Mouse (Mus musculus): Measurements from ENCODE around the gene Calcb. TPM values are rescaled to one million over a fixed set of nuclear protein-coding genes. Genes with fewer than 3 reads are reported as not detected.
A peak's percentile ranks its signal among the peaks of the same experiment; 100 is the strongest.

Calcb gene
- total RNA-seq, 2 experiments from 2014 or later: 0.38 to 1.1 TPM

- intact Hi-C loops (cut with DNase I): no loop called here
- DNase-seq: no peak
These were observed 29.2 kb downstream of the Calcb start for GRCm38 (mm10) chr7:114747596-114747995.

GRCm38 (mm10) chr7:114748239-114748638 is 29.8 kb downstream of the Calcb start:
- DNase-seq: no peak
- intact Hi-C loops (cut with DNase I): no loop called here

GRCm38 (mm10) chr7:114753471-114753870 is 35.0 kb downstream of the Calcb start:
- intact Hi-C loops (cut with DNase I): no loop called here
- no peak for DNase-seq

GRCm38 (mm10) chr7:114754196-114754595 is 35.8 kb downstream of the Calcb start:
- no peak for DNase-seq

GRCm38 (mm10) chr7:114754626-114755025 is 36.2 kb downstream of the Calcb start:
- no peak for DNase-seq
- intact Hi-C loops (cut with DNase I): no loop called here

More at GRCm38 (mm10) chr7:114754196-114754595, 35.8 kb downstream of the Calcb start:
- intact Hi-C loops (cut with DNase I): no loop called here

GRCm38 (mm10) chr7:114762660-114763059 is 44.2 kb downstream of the Calcb start:
- DNase-seq: peak in 1 of 2 experiments; percentile 21
- intact Hi-C loops (cut with DNase I): no loop called here

- intact Hi-C loops (cut with DNase I): no loop called here
- no peak for DNase-seq
These were observed 46.8 kb downstream of the Calcb start for GRCm38 (mm10) chr7:114765273-114765672.

- DNase-seq: no peak
- intact Hi-C loops (cut with DNase I): no loop called here
These were observed 48.1 kb downstream of the Calcb start for GRCm38 (mm10) chr7:114766523-114766922.

GRCm38 (mm10) chr7:114768516-114768915 is 50.1 kb downstream of the Calcb start:
- intact Hi-C loops (cut with DNase I): no loop called here
- DNase-seq: no peak

GRCm38 (mm10) chr7:114769041-114769440 is 50.6 kb downstream of the Calcb start:
- intact Hi-C loops (cut with DNase I): no loop called here
- no peak for DNase-seq

GRCm38 (mm10) chr7:114770586-114770985 is 52.1 kb downstream of the Calcb start:
- no peak for DNase-seq
- intact Hi-C loops (cut with DNase I): no loop called here

GRCm38 (mm10) chr7:114771801-114772200 is 53.4 kb downstream of the Calcb start:
- intact Hi-C loops (cut with DNase I): no loop called here
- no peak for DNase-seq

Other genes with a start within 250 kb of the Calcb start
- under 1 TPM; 0.42 to 0.51 TPM for gene Cyp2r1, start 155.7 kb upstream of the Calcb start, total RNA-seq (2021)
- gene Calca, start 82.3 kb upstream of the Calcb start, total RNA-seq (2021): not detected
- under 1 TPM; 0.53 to 0.54 TPM for gene Insc, start 25.1 kb downstream of the Calcb start, total RNA-seq (2021)

Measured in heart, postnatal 36 days (tissue).